ENCODE assay signal across 8 mouse cellular contexts in the genomic region with DNA sequence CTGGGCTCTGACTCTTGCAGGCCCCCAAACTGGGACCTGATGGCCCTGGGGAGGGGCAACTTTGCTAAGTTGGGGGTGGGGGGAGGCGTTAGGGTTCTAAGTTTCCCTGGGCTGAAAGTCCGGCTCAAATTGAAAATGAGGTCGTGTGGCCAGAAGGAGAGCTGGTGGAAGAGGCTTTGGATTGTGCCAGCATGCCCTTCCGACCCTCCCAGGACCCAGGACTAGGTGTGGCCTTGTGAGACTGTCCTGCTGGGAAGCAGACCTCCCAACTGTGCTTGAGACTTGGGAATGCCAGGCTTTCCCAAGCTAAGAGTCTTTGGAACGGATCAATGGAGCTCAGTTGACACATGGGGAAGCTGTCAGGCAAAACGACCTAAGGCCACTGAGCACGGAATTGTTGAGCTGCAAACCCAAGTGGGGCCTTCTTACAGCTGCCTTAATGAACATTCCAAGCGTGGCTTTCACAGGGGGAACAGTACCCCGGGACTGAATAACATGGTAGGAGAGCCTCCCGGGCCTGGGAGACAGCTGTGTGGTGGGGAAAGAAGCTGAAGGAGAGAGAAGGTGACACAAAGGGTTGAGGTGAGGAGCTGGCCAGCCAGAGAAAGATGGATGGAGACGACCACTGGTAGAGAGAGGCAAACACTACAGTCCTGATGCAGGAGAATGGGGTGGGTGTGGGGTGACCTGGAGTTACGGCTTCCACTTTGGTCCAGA. TPM values are rescaled to one million over a fixed set of nuclear protein-coding genes. Genes with fewer than 3 reads are reported as not detected.
DNase-seq lines count a peak whose midpoint lies in the region; ATAC-seq and TF ChIP-seq lines count a peak whose summit lies in the region.

No protein-coding gene starts in this region.

- CTCF ChIA-PET in Patski (lab: Charles Lee): interaction anchor here (0.9 to 1.6 kb wide), 7 partner anchors 8 to 131 kb away, joined by 3 to 5 read pairs (median 4); no protein-coding TSS in a partner anchor

- POLR2A ChIA-PET in Patski (lab: Charles Lee): interaction anchor here (0.6 to 2.0 kb wide), 6 partner anchors 10 to 82 kb away, joined by 3 to 7 read pairs (median 4); no protein-coding TSS in a partner anchor

- no peak for TF ChIP-seq CTCF in Patski (IDR thresholded peaks at IDR 0.05)
- TF ChIP-seq CTCF in left cerebral cortex, adult 2 months (IDR thresholded peaks at IDR 0.05): no peak

- peaks cover 52% of the 10 kb centered on the region for H3K4me1 ChIP-seq in embryonic facial prominence, embryonic 13.5 days
- peaks cover 59% of the 10 kb centered on the region for H3K4me1 ChIP-seq in intestine, embryonic 15.5 days (replicated peaks)
- peaks cover 35% of the 10 kb centered on the region for H3K4me1 ChIP-seq in midbrain, embryonic 10.5 days

- peak; percentile 38 for DNase-seq in Patski (ENCODE audit: low read depth, low spot score)
- DNase-seq in midbrain, embryonic 10.5 days (ENCODE audit: low spot score): no peak
- no peak for DNase-seq in ovary, postnatal 10 days (ENCODE audit: low spot score)
- DNase-seq in gastrocnemius, postnatal 25 days: no peak
- no peak for DNase-seq in left cerebral cortex, adult 2 months (ENCODE audit: extremely low spot score in 1 of 2, low spot score in 2 of 2)

- no peaks in the 10 kb centered on the region for H3K27me3 ChIP-seq in Patski
- peaks cover 15% of the 10 kb centered on the region for H3K27me3 ChIP-seq in embryonic facial prominence, embryonic 13.5 days
- no peaks in the 10 kb centered on the region for H3K27me3 ChIP-seq in intestine, embryonic 15.5 days (replicated peaks)
- peaks cover 31% of the 10 kb centered on the region for H3K27me3 ChIP-seq in midbrain, embryonic 10.5 days (ENCODE audit: low read depth, poor library complexity, severe bottlenecking)

- in situ Hi-C loops in Patski (cut with MboI; ENCODE audit: low pct_unique_long_range_greater_than_20kb): no loop called here

- peak overlapping the region; percentile 98 for H3K4me2 ChIP-seq in embryonic facial prominence, embryonic 13.5 days
- H3K4me2 ChIP-seq in intestine, embryonic 15.5 days (replicated peaks): peak overlapping the region; percentile 98

- peak overlapping the region; percentile 7; the same call in 1 of the 2 replicates for H3K27ac ChIP-seq in embryonic facial prominence, embryonic 13.5 days
- peak overlapping the region; percentile 74 for H3K27ac ChIP-seq in intestine, embryonic 15.5 days
- H3K27ac ChIP-seq in midbrain, embryonic 10.5 days (replicated peaks): 0 out of 2 replicates have a peak overlapping the region, but pooled peaks have one; percentile 24
- no peak overlapping the region for H3K27ac ChIP-seq in left cerebral cortex, adult 2 months

- no peak for ATAC-seq in Patski
- ATAC-seq in embryonic facial prominence, embryonic 13.5 days (ENCODE audit: insufficient number of reproducible peaks, insufficient read depth, low FRiP score, low TSS enrichment, low read depth): no peak
- ATAC-seq in intestine, embryonic 15.5 days: peak; percentile 22
- ATAC-seq in erythroblast, adult 5-6 weeks (replicated peaks; ENCODE audit: low FRiP score, poor library complexity, severe bottlenecking): no peak

- no peak overlapping the region; the same call in 1 of the 2 replicates for H3K9ac ChIP-seq in embryonic facial prominence, embryonic 13.5 days
- H3K9ac ChIP-seq in intestine, embryonic 15.5 days: 0 out of 2 replicates have a peak overlapping the region, but pooled peaks have one; percentile 26

- H3K4me3 ChIP-seq in embryonic facial prominence, embryonic 13.5 days: peak overlapping the region; percentile 52
- H3K4me3 ChIP-seq in intestine, embryonic 15.5 days (replicated peaks): peak overlapping the region; percentile 49
- H3K4me3 ChIP-seq in midbrain, embryonic 10.5 days: peak overlapping the region; percentile 58
- H3K4me3 ChIP-seq in left cerebral cortex, adult 2 months: no peak overlapping the region

- 34% methylated on average over 12 of the region's 12 CpGs for WGBS in embryonic facial prominence, embryonic 13.5 days
- WGBS in intestine, embryonic 15.5 days: 45% methylated on average over 12 of the region's 12 CpGs
- WGBS in midbrain, embryonic 10.5 days: 43% methylated on average over 12 of the region's 12 CpGs

- H3K36me3 ChIP-seq in embryonic facial prominence, embryonic 13.5 days: peaks cover 23% of the 10 kb centered on the region
- peaks cover 10% of the 10 kb centered on the region; the same call in 1 of the 2 replicates for H3K36me3 ChIP-seq in intestine, embryonic 15.5 days
- H3K36me3 ChIP-seq in midbrain, embryonic 10.5 days: peaks cover 25% of the 10 kb centered on the region

- intact Hi-C loops in left cerebral cortex, adult 2 months (cut with DNase I): no loop called here

- H3K9me3 ChIP-seq in embryonic facial prominence, embryonic 13.5 days: no peaks in the 10 kb centered on the region
- H3K9me3 ChIP-seq in intestine, embryonic 15.5 days: no peaks in the 10 kb centered on the region
- H3K9me3 ChIP-seq in midbrain, embryonic 10.5 days (replicated peaks): no peaks in the 10 kb centered on the region

RNA-seq across cellular contexts. Expression of a gene that starts 11.7 kb away (rescaled TPM):
- 47.8 TPM for polyA plus RNA-seq in Patski (2021)
- polyA plus RNA-seq in embryonic facial prominence, embryonic 13.5 days (2015; fragmentation: Nextera tagmentation; extraction: Ambion mirVana): 1.8 and 2.8 TPM in 2 replicates
- 5.8 and 7.9 TPM in 2 replicates for polyA plus RNA-seq in intestine, embryonic 15.5 days (2015; fragmentation: Nextera tagmentation; extraction: Ambion mirVana)
- 1.3 TPM in 2 replicates for polyA plus RNA-seq in midbrain, embryonic 10.5 days (2016; fragmentation: Nextera tagmentation; extraction: Ambion mirVana)
- not detected in 2 replicates for total RNA-seq in erythroblast, adult 5-6 weeks (2015; ENCODE audit: low replicate concordance)
- not detected in 2 replicates for total RNA-seq in erythroblast, adult 5-6 weeks (2017; ENCODE audit: low replicate concordance)
- total RNA-seq in gastrocnemius, postnatal 25 days (2021): 1 to 10 TPM; 2.7 to 3.8 TPM
- 1 to 10 TPM; 1.6 to 3.2 TPM for total RNA-seq in left cerebral cortex, adult 2 months (2021)

RNA-seq across cellular contexts. Expression of a gene that starts 29.9 kb away (rescaled TPM):
- polyA plus RNA-seq in Patski (2021): 32.8 TPM
- polyA plus RNA-seq in embryonic facial prominence, embryonic 13.5 days (2015; fragmentation: Nextera tagmentation; extraction: Ambion mirVana): 11.6 TPM in 2 replicates
- 20.2 and 21.6 TPM in 2 replicates for polyA plus RNA-seq in intestine, embryonic 15.5 days (2015; fragmentation: Nextera tagmentation; extraction: Ambion mirVana)
- polyA plus RNA-seq in midbrain, embryonic 10.5 days (2016; fragmentation: Nextera tagmentation; extraction: Ambion mirVana): 20.4 and 26.8 TPM in 2 replicates
- 1.9 and 4.6 TPM in 2 replicates for total RNA-seq in erythroblast, adult 5-6 weeks (2015; ENCODE audit: low replicate concordance)
- 4.0 and 4.9 TPM in 2 replicates for total RNA-seq in erythroblast, adult 5-6 weeks (2017; ENCODE audit: low replicate concordance)
- total RNA-seq in gastrocnemius, postnatal 25 days (2021): 10 to 100 TPM; 15.0 to 16.0 TPM
- 10 to 100 TPM; 21.3 to 22.6 TPM for total RNA-seq in left cerebral cortex, adult 2 months (2021)

RNA-seq across cellular contexts. Expression of a gene that starts 45.2 kb away (rescaled TPM):
- polyA plus RNA-seq in Patski (2021): 129 TPM
- 67.1 and 72.0 TPM in 2 replicates for polyA plus RNA-seq in embryonic facial prominence, embryonic 13.5 days (2015; fragmentation: Nextera tagmentation; extraction: Ambion mirVana)
- 49.4 and 51.0 TPM in 2 replicates for polyA plus RNA-seq in intestine, embryonic 15.5 days (2015; fragmentation: Nextera tagmentation; extraction: Ambion mirVana)
- polyA plus RNA-seq in midbrain, embryonic 10.5 days (2016; fragmentation: Nextera tagmentation; extraction: Ambion mirVana): 56.3 and 58.7 TPM in 2 replicates
- 4.8 and 5.2 TPM in 2 replicates for total RNA-seq in erythroblast, adult 5-6 weeks (2015; ENCODE audit: low replicate concordance)
- 2.6 and 9.4 TPM in 2 replicates for total RNA-seq in erythroblast, adult 5-6 weeks (2017; ENCODE audit: low replicate concordance)
- 10 to 100 TPM; 28.4 to 30.4 TPM for total RNA-seq in gastrocnemius, postnatal 25 days (2021)
- total RNA-seq in left cerebral cortex, adult 2 months (2021): 10 to 100 TPM; 73.7 to 82.2 TPM
